Mouse (Mus musculus): Measurements from ENCODE around the gene Olfr1278.
"Not testable (repeated sequence)": the region's sequence is repeated elsewhere in the genome, so short reads cannot be mapped to it uniquely, and the experiment has no call there.

The Olfr1278 gene

GRCm38 (mm10) chr2:111289836-111290235, at the start of gene Olfr1278:
Gene Olfr1278 (plus strand): TSS chr2:111290136.
- DNase-seq (ENCODE audit: low spot score in 2 of 2): no peak

GRCm38 (mm10) chr2:111254216-111254615, 35.7 kb upstream of the Olfr1278 start, which contains the start of gene Olfr1276:
Gene Olfr1276 (plus strand): TSS chr2:111254516.
- no peak for DNase-seq (ENCODE audit: low spot score in 2 of 2)

GRCm38 (mm10) chr2:111274006-111274405, 15.9 kb upstream of the Olfr1278 start, which contains the start of gene Olfr1277:
Gene Olfr1277 (minus strand): TSS chr2:111274106.
- DNase-seq (ENCODE audit: low spot score in 2 of 2): no peak

- DNase-seq (ENCODE audit: low spot score in 2 of 2): no peak
These were observed 8.6 kb downstream of the Olfr1278 start for GRCm38 (mm10) chr2:111298541-111298940.

GRCm38 (mm10) chr2:111300374-111300773, 10.4 kb downstream of the Olfr1278 start, which contains the start of gene Olfr1279:
Gene Olfr1279 (plus strand): TSS chr2:111300635.
- DNase-seq (ENCODE audit: low spot score in 2 of 2): no peak

DNA sequence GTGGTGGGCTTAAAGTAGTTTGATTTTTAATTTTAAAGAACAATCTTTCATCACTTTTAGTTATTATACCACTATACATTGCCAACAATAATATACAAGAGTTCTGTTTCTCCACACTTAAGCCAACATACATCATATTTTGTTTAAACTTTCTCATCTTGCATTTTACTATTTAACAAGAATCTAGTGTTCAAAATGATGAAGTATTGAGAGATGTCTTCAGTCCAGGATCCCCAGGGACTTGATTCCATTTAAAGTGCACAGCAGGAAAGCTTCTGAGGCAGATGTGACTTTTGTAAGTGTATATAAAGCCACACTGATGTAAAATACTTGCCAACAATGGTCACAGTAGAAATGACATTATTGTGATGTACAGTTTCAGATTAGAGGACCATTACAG, 23.8 kb downstream of the Olfr1278 start, which contains the start of gene Olfr1280:
TSS of gene Olfr1280 (plus strand) at position 301 of the 400 bp plus-strand sequence.
- DNase-seq (ENCODE audit: low spot score in 2 of 2): no peak

DNA sequence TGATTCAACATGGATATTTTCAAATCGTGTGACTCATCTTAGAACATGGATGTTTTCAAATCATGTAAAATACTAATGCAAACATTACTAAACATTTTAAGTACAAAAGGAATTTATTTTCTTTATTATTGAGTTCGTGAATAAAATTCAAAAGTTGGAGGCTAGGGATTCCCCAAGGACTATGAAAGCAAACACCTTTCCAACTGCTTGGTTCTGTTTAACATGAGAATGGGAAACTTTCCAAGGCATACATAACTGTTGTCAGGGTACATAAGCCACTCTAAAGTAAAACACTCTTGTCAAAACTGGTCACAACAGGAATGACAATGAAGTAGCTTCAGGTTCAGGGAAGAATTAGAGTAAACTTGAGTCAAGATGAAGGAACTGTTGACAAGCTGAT, 36.3 kb downstream of the Olfr1278 start, which contains the start of gene Olfr1281:
TSS of gene Olfr1281 (plus strand) at position 301 of the 400 bp plus-strand sequence.
- no peak for DNase-seq (ENCODE audit: low spot score in 2 of 2)

DNA sequence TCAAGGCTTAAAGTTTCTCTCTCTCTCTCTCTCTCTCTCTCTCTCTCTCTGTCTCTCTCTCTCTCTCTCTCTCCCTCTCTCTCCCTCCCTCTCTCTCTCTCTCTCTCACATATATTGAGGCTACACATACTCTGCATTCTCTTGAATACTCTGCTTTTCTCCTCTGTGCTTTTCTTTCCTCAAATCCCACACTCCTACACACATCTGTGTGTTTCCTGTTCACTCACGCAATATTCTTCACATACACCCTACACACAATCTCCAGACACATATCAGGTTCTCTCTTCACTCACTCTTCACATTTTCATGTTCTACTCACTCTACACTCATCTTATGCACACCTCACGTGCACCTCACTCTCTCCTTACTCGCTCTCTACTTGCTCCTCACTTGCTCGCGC, 43.8 kb downstream of the Olfr1278 start:
- not testable (repeated sequence) for DNase-seq (ENCODE audit: low spot score in 2 of 2)

GRCm38 (mm10) chr2:111335976-111336375, 46.0 kb downstream of the Olfr1278 start, which contains the start of gene Olfr1282:
Gene Olfr1282 (minus strand): TSS chr2:111336076.
- no peak for DNase-seq (ENCODE audit: low spot score in 2 of 2)

Data from urinary bladder, postnatal 4 days (tissue).